ENCODE assay signal across 14 mouse cellular contexts in the genomic region with DNA sequence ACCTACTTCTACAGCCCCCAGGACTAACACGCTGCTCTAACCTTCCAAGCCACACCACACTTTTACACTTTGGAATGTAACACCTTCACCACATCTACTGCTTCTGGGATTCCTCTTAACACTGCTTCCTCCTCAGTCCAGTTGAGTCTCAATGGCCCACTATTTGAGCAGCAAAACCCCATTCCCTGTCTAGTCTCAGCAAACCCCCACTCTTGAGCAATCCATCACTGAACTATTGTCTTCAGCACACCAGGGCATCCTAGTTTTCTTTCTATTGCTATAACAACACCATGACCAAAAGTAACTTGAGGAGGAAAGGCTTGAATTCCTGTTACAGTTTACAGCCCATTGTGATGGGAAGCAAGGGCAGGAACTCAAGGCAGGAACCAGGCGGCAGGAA.
"Had no signal": no experiment of that assay in that cellular context is flagged by ENCODE, and none has a peak within 500 bp of the region (broad histone marks: within the 10 kb centered on the region; RNA-seq: fewer than 3 reads in every experiment).

No protein-coding gene starts in this region.

- DNase-seq: gastrocnemius, adult 2 months; gastrocnemius, postnatal 10 days; gastrocnemius, postnatal 25 days; heart, postnatal 10 days; heart, postnatal 4 days; kidney, adult 11 months; kidney, adult 2 months; kidney, adult 9 months; kidney, postnatal 14 days; kidney, postnatal 36 days; layer of hippocampus, postnatal 36 days; liver; liver, embryonic 13.5 days; liver, postnatal 0 days had no signal
